Mouse (Mus musculus): ENCODE data around the gene Kif1bp. TPM values are rescaled to one million over a fixed set of nuclear protein-coding genes. Genes with fewer than 3 reads are reported as not detected.
"Not testable (repeated sequence)": the region's sequence is repeated elsewhere in the genome, so short reads cannot be mapped to it uniquely, and the experiment has no call there.

Gene Kif1bp
- total RNA-seq (2015) (23.3 and 23.6 TPM in 2 replicates), total RNA-seq (2017) (18.1 and 19.9 TPM in 2 replicates)

GRCm38 (mm10) chr10:62578338-62579100 is at the start of gene Kif1bp:
Gene Kif1bp (minus strand): TSS chr10:62578457.
- ATAC-seq (ENCODE audit: poor library complexity, severe bottlenecking) = peak; percentile 99

DNA sequence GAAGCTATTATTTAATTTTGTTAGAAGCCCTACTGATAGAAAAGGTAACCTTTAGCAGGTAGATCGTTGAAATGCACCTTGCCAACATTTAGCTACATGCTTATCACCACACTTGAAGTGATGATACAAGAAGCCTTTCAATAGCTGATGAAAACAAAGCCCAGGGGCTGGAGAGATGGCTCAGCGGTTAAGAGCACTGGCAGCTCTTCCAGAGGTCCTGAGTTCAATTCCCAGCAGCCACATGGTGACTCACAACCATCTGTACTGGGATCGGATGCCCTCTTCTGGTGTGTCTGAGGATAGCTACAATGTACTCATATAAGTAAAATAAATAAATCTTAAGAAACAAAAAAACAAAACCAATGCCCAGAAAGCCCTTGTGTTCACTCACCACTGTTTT is 25.9 kb upstream of the Kif1bp start:
- no peak for ATAC-seq (ENCODE audit: poor library complexity, severe bottlenecking)

GRCm38 (mm10) chr10:62603233-62604030 is 25.2 kb upstream of the Kif1bp start:
- ATAC-seq (ENCODE audit: poor library complexity, severe bottlenecking) = no peak

GRCm38 (mm10) chr10:62602177-62603040 is 24.2 kb upstream of the Kif1bp start, which contains the start of gene Ddx21:
Gene Ddx21 (minus strand): TSS chr10:62602281.
- peak; percentile 99 for ATAC-seq (ENCODE audit: poor library complexity, severe bottlenecking)

- peak; percentile 71 for ATAC-seq (ENCODE audit: poor library complexity, severe bottlenecking)
These were observed 23.5 kb upstream of the Kif1bp start for GRCm38 (mm10) chr10:62601833-62602176.

DNA sequence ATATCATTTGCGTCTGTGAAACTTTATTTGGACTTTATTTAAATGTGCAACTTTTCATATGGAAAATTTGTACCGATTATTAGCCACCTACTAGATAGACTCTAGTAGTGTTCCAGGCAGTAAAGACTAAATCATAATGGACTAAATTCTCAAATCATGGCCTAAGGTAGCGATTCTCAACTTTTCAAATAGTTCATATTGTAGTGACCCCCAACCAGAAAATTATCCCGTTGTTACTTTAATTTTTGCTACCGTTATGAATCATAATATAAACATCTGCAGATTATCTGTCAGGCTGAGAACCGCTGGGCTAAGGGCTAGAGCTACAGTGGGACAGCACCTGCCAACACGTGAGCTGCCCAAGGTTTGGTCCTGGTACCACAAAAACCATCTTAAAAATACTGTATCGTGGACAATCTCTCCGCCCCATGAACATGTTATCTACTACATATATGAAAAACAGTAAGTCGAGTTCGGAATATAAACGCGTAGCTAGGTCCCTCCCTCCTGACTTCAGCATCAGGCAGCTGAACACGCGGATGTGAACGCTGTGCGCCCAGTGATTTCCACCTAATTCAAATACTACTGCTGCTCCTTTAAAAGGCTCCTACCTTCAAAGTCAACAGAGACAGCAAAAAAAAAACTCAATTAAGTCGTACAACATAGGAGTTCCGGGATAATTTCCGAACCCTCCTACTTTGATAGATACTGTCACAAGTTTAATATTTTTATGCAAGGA is 23.0 kb upstream of the Kif1bp start:
- no peak for ATAC-seq (ENCODE audit: poor library complexity, severe bottlenecking)

DNA sequence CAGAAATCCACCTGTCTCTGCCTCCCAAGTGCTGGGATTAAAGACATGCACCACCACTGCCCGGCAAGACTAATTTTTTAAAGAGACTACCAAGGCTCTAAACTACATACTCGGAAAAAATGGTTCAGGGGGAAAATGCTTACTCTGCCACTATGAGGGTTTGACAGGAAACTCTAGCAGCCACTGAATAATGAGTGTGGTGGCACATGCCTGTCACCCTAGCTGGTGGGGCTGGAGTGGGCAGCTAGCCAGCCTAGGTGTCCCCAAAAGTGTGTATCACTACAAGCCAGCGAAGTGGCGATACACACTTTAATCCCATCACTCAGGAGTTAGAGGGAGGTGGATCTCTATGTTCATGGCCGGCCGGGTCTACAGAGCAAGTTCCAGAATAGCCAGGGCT is 21.8 kb upstream of the Kif1bp start:
- no peak for ATAC-seq (ENCODE audit: poor library complexity, severe bottlenecking)

- not testable (repeated sequence) for ATAC-seq (ENCODE audit: poor library complexity, severe bottlenecking)
These were observed 21.1 kb upstream of the Kif1bp start for GRCm38 (mm10) chr10:62599311-62599710.

- no peak for ATAC-seq (ENCODE audit: poor library complexity, severe bottlenecking)
These were observed 14.2 kb upstream of the Kif1bp start for GRCm38 (mm10) chr10:62592496-62592895.

GRCm38 (mm10) chr10:62590200-62590599 is 11.9 kb upstream of the Kif1bp start:
- peak; percentile 99 for ATAC-seq (ENCODE audit: poor library complexity, severe bottlenecking)

DNA sequence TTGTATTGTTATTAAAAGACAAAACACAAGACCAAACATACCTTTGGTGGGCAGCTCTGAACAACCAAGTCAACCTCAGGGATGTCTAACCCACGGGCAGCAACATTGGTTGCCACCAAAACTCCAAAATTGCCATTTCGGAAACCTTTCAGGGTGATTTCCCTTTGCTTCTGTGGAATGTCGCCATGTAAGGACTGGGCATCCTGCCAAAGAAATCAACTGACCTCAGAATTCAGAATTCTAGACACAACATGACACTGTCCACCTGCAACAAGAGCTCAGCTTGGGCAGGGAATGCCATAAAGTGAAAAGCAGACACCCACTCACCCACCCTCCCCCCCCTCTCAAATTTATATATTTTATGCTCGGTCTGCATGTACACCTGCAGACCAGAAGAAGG is 10.4 kb upstream of the Kif1bp start:
- no peak for ATAC-seq (ENCODE audit: poor library complexity, severe bottlenecking)

- ATAC-seq (ENCODE audit: poor library complexity, severe bottlenecking) = no peak
These were observed 5.0 kb upstream of the Kif1bp start for GRCm38 (mm10) chr10:62583245-62583644.

DNA sequence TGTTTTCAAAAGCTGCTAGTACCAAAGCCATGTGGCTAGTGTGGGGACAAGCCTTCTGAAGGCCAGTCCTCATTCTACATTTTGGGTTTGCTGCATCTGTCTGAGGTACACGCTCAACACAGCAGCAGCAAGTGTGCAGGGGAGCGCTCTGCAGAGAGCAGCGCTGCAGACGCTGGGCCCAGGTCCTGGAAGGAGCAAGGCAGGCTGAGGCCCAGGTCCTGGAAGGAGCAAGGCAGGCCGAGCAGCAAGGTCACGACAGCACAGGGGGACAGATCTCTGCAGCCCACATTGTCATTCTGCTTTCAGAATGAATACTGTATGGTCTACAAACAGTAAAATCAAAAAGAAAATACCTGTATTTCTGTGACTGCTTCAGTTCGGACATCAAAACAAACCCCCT is 4.4 kb upstream of the Kif1bp start:
- no peak for ATAC-seq (ENCODE audit: poor library complexity, severe bottlenecking)

GRCm38 (mm10) chr10:62582263-62582662 is 4.0 kb upstream of the Kif1bp start:
- ATAC-seq (ENCODE audit: poor library complexity, severe bottlenecking) = no peak

- ATAC-seq (ENCODE audit: poor library complexity, severe bottlenecking) = not testable (repeated sequence)
These were observed 872 bp upstream of the Kif1bp start for GRCm38 (mm10) chr10:62579129-62579528.

DNA sequence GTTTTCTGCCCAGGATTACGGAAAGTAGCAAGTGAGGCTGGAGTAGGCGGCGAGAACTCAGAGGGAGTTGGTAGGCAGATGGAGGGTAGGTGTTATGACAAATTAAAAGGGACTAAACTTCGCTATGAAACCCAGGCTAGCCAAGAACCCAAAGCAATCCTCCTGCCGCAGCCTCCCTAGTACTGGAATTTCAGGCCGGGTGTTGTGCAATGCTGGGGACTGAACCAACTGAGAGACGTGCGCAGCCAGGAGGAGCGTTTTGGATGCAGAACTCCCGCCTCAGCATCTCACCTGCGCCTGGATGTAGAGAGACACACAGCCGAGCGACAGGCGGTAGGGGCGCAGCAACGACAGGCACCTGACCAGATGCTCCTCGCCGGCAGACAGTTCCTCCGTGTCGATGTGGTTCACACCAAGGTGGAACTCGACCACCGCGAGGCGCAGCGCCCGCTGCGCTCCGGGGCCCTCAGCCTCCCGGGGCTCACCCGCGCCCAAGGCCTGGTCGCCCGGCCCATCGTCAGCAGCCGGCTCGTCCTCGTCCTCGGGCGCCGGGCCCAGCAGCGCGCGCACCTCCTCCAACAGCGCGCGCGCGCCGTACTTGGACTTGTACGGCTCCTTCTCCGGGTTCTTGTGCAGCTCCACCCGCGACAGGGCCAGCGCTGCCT is 452 bp downstream of the Kif1bp start:
- peak; percentile 44 for ATAC-seq (ENCODE audit: poor library complexity, severe bottlenecking)

- no peak for ATAC-seq (ENCODE audit: poor library complexity, severe bottlenecking)
These were observed 3.3 kb downstream of the Kif1bp start for GRCm38 (mm10) chr10:62575001-62575400.

DNA sequence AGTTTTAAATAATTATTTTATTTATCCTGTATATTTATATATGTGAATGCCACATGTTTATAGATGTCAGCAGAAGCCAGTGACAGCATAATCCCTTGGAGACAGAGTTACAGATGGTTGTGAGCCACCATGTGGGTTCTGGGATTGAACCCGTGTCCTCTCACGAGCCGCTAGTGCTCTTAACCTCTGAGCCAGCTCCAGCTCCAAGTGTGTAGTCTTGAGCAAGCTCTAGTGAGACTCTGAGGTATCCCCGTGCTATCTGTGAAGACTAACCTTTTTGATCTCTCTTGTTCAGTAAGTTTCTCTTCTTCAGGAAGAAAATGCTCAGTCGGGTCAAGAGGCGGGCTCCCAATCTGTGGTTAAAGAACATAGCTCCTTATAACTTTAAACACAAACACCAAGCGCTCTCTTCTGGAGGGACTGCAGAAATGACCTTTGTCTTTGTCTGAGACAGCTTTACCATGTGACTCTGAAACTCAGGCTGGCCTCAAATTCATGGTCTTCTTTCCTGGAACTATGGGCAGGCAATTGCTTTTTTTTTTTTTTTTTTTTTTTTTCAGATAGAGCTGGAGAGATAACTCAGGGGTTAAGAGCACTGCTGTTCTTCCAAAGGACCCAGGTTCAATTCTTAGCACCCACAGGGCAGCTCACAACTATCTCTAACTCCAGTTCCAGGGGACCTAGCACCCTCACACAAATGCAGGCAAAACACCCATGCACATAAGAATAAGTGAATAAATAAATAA is 8.0 kb downstream of the Kif1bp start:
- ATAC-seq (ENCODE audit: poor library complexity, severe bottlenecking) = no peak

DNA sequence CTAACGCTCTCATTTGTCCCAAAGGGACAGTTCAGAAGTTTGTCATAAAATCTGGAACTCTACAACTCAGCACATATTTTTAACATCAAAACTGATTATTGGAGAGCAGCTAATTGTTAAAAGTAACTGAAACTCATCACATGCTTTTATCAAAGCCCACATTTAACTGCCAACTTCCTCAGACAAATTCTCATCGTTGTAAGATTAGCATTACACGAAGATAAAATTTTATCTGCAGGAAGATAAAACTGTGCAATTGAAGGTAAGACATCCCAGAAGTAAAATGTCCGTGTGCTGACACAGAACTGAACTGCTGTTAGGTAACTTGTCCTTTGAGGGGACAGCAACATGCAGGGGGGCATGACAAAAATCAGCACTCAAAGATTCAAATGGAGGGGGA is 9.4 kb downstream of the Kif1bp start:
- ATAC-seq (ENCODE audit: poor library complexity, severe bottlenecking) = no peak

Data from megakaryocyte, adult 5-6 weeks (primary cell).